Mouse (Mus musculus): ENCODE measurements around the gene Nmb.

Nmb gene

DNA sequence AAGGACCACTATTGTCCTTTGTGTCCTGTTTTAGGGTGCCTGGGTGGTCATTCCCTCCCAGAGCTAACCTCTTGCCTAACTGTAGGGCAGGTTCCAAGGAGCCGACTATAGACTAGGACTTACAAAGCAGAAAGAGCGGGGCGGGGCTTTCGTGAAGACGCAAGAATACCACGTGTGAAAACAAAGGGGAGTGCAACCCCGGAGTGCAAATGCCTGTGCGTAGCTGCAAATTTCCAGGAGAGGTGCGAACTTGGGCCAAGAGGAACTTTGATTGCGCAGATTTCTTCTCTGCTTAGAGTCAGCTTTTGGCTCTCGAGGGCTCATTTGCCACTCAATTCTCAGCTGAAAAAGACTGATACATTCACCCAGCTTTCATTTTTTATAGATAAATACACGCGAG lies 44.6 kb downstream of the Nmb start:
- DNase-seq (ENCODE audit: low spot score) = peak; percentile 60

- DNase-seq (ENCODE audit: low spot score) = peak; percentile 83
Measured at GRCm38 (mm10) chr7:80857181-80857580, 47.7 kb downstream of the Nmb start.

- DNase-seq (ENCODE audit: low spot score) = no peak
Measured at GRCm38 (mm10) chr7:80855316-80855715, 49.6 kb downstream of the Nmb start.

- no peak for DNase-seq (ENCODE audit: low spot score)
Measured at GRCm38 (mm10) chr7:80853218-80853617, 51.7 kb downstream of the Nmb start.
